Mouse (Mus musculus) kidney, adult 8-10 months (tissue): ENCODE data around the gene Asb7.

ENCODE experiments used
- DNase-seq, 2 experiments: peaks; one replicate each; pipeline ENCODE4 v3.0.0; 2022

Asb7 gene

GRCm38 (mm10) chr7:66689294-66689619 lies at the start of gene Asb7:
Gene Asb7 (minus strand): TSS chr7:66689596.
- no peak for DNase-seq

GRCm38 (mm10) chr7:66737418-66737817 lies 48.0 kb upstream of the Asb7 start:
- DNase-seq: no peak

- DNase-seq: no peak
Observed at GRCm38 (mm10) chr7:66734993-66735392, 45.6 kb upstream of the Asb7 start.

GRCm38 (mm10) chr7:66734466-66734865 lies 45.1 kb upstream of the Asb7 start:
- DNase-seq: no peak

- DNase-seq: no peak
Observed at GRCm38 (mm10) chr7:66733882-66734281, 44.5 kb upstream of the Asb7 start.

- DNase-seq: no peak
Observed at GRCm38 (mm10) chr7:66733431-66733830, 44.0 kb upstream of the Asb7 start.

GRCm38 (mm10) chr7:66729232-66729631 lies 39.8 kb upstream of the Asb7 start:
- no peak for DNase-seq

- no peak for DNase-seq
Observed at GRCm38 (mm10) chr7:66728072-66728471, 38.7 kb upstream of the Asb7 start.

- DNase-seq: no peak
Observed at GRCm38 (mm10) chr7:66724954-66725353, 35.6 kb upstream of the Asb7 start.

GRCm38 (mm10) chr7:66724514-66724913 lies 35.1 kb upstream of the Asb7 start:
- no peak for DNase-seq

- no peak for DNase-seq
Observed at GRCm38 (mm10) chr7:66711166-66711565, 21.8 kb upstream of the Asb7 start.

- no peak for DNase-seq
Observed at GRCm38 (mm10) chr7:66704631-66705030, 15.2 kb upstream of the Asb7 start.

- DNase-seq: no peak
Observed at GRCm38 (mm10) chr7:66702721-66703120, 13.3 kb upstream of the Asb7 start.

- no peak for DNase-seq
Observed at GRCm38 (mm10) chr7:66694467-66694866, 5.1 kb upstream of the Asb7 start.

- DNase-seq: peak; percentile 99 to 100
Observed at GRCm38 (mm10) chr7:66689620-66690360, 394 bp upstream of the Asb7 start, which contains the start of gene Lins1. Gene Lins1 (plus strand): TSS chr7:66689889.

- no peak for DNase-seq
Observed at GRCm38 (mm10) chr7:66688721-66689120, 675 bp downstream of the Asb7 start.

- DNase-seq: no peak
Observed at GRCm38 (mm10) chr7:66682119-66682863, 7.1 kb downstream of the Asb7 start.

GRCm38 (mm10) chr7:66675800-66676199 lies 13.6 kb downstream of the Asb7 start:
- no peak for DNase-seq

- DNase-seq: no peak
Observed at GRCm38 (mm10) chr7:66667064-66667463, 22.3 kb downstream of the Asb7 start.

GRCm38 (mm10) chr7:66663548-66663947 lies 25.8 kb downstream of the Asb7 start:
- peak in 1 of 2 experiments; percentile 12 for DNase-seq

GRCm38 (mm10) chr7:66661572-66661971 lies 27.8 kb downstream of the Asb7 start:
- DNase-seq: peak; percentile 62 to 86

GRCm38 (mm10) chr7:66660972-66661371 lies 28.4 kb downstream of the Asb7 start:
- DNase-seq: no peak

GRCm38 (mm10) chr7:66660291-66660690 lies 29.1 kb downstream of the Asb7 start:
- DNase-seq: no peak

GRCm38 (mm10) chr7:66655471-66655870 lies 33.9 kb downstream of the Asb7 start:
- DNase-seq: peak; percentile 18 to 19
